ENCODE assay signal across 8 mouse cellular contexts in the genomic region with DNA sequence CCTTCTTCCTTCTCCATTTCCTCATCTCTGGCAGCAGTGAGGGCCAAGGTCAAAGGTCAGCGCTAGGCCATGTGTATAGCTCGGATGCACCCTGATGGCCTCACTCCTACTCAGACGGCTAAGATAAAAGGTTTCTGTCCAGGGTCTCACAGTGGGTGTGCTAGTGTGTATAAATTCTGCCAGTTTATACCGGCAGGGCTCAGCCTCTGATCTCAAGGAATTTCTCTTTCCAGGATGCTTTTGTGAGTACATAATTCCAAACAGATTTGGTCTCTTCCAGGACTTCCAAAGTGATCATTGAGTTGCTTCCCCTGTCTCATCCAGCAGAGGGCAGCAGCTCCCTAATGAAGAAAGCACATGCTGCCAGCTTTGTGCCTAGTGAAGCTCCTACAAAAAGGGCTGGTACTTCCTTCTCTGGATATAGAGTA. TPM values are rescaled to one million over a fixed set of nuclear protein-coding genes. Genes with fewer than 3 reads are reported as not detected.
DNase-seq lines count a peak whose midpoint lies in the region; ATAC-seq lines count a peak whose summit lies in the region.

No protein-coding gene starts in this region.

- no peak overlapping the region for H3K9ac ChIP-seq in liver, embryonic 12.5 days
- H3K9ac ChIP-seq in intestine, embryonic 15.5 days = no peak overlapping the region
- H3K9ac ChIP-seq in midbrain, embryonic 14.5 days (replicated peaks; ENCODE audit: low read length) = no peak overlapping the region

- no peaks in the 10 kb centered on the region for H3K9me3 ChIP-seq in liver, embryonic 12.5 days (replicated peaks)
- H3K9me3 ChIP-seq in intestine, embryonic 15.5 days = no peaks in the 10 kb centered on the region
- no peaks in the 10 kb centered on the region for H3K9me3 ChIP-seq in midbrain, embryonic 14.5 days (ENCODE audit: control insufficient read depth, low read length)

- peak; percentile 67 for DNase-seq in liver
- peak; percentile 85 to 88 for DNase-seq in cerebellum, postnatal 25 days
- DNase-seq in frontal cortex, postnatal 25 days (ENCODE audit: low spot score in 2 of 2) = peak; percentile 74 to 82
- peak; percentile 79 to 87 for DNase-seq in left cerebral cortex, postnatal 10 days (ENCODE audit: extremely low spot score in 1 of 2, low spot score in 2 of 2)
- peak; percentile 91 for DNase-seq in midbrain, embryonic 14.5 days
- DNase-seq in splenic B cell, adult 2 months (ENCODE audit: low read depth, low spot score) = peak; percentile 71

- H3K27ac ChIP-seq in liver, embryonic 12.5 days = no peak overlapping the region
- no peak overlapping the region for H3K27ac ChIP-seq in intestine, embryonic 15.5 days
- no peak overlapping the region for H3K27ac ChIP-seq in midbrain, embryonic 14.5 days (replicated peaks; ENCODE audit: low read depth, low read length)

- H3K27me3 ChIP-seq in liver, embryonic 12.5 days (replicated peaks) = no peaks in the 10 kb centered on the region
- H3K27me3 ChIP-seq in intestine, embryonic 15.5 days (replicated peaks) = no peaks in the 10 kb centered on the region
- no peaks in the 10 kb centered on the region for H3K27me3 ChIP-seq in midbrain, embryonic 14.5 days (ENCODE audit: control insufficient read depth, insufficient read depth, low read length)
- H3K27me3 ChIP-seq in splenic B cell, adult 2 months (ENCODE audit: control insufficient read depth, insufficient read depth, low read length, poor library complexity, severe bottlenecking) = no peaks in the 10 kb centered on the region

- H3K4me3 ChIP-seq in liver, embryonic 12.5 days = no peak overlapping the region
- H3K4me3 ChIP-seq in intestine, embryonic 15.5 days (replicated peaks) = no peak overlapping the region
- no peak overlapping the region for H3K4me3 ChIP-seq in midbrain, embryonic 14.5 days (replicated peaks; ENCODE audit: low read depth, low read length)

- peaks cover 21% of the 10 kb centered on the region for H3K4me1 ChIP-seq in liver, embryonic 12.5 days
- H3K4me1 ChIP-seq in intestine, embryonic 15.5 days (replicated peaks) = peaks cover 10% of the 10 kb centered on the region
- H3K4me1 ChIP-seq in midbrain, embryonic 14.5 days (ENCODE audit: control insufficient read depth, insufficient read depth, low read length) = peaks cover 21% of the 10 kb centered on the region

- intact Hi-C loops in left cerebral cortex, postnatal 10 days (cut with DNase I) = loop anchor here (5.0 kb wide), 1 partner anchor 82 kb away; no protein-coding TSS in a partner anchor

- no peak overlapping the region for H3K4me2 ChIP-seq in liver, embryonic 12.5 days
- H3K4me2 ChIP-seq in intestine, embryonic 15.5 days (replicated peaks) = no peak overlapping the region
- H3K4me2 ChIP-seq in midbrain, embryonic 14.5 days (ENCODE audit: low read length) = no peak overlapping the region

- ATAC-seq in liver, embryonic 12.5 days = no peak
- peak; percentile 43; the same call in 1 of the 2 replicates for ATAC-seq in intestine, embryonic 15.5 days
- peak; percentile 34; the same call in 1 of the 2 replicates for ATAC-seq in midbrain, embryonic 14.5 days (ENCODE audit: low FRiP score, low TSS enrichment)

- WGBS in liver, embryonic 12.5 days (ENCODE audit: insufficient replicate concordance) = 50% methylated on average over 4 of the region's 4 CpGs
- 36% methylated on average over 4 of the region's 4 CpGs for WGBS in intestine, embryonic 15.5 days
- 47% methylated on average over 4 of the region's 4 CpGs for WGBS in midbrain, embryonic 14.5 days

- H3K36me3 ChIP-seq in liver, embryonic 12.5 days = peaks cover 10% of the 10 kb centered on the region; the same call in 1 of the 2 replicates
- H3K36me3 ChIP-seq in intestine, embryonic 15.5 days = no peaks in the 10 kb centered on the region
- H3K36me3 ChIP-seq in midbrain, embryonic 14.5 days (ENCODE audit: control insufficient read depth, insufficient read depth, low read length) = peaks cover 12% of the 10 kb centered on the region
- H3K36me3 ChIP-seq in splenic B cell, adult 2 months (ENCODE audit: control insufficient read depth, insufficient read depth, low read length, poor library complexity, severe bottlenecking) = peaks cover 5% of the 10 kb centered on the region

RNA-seq across cellular contexts. Expression of a gene that starts 5.3 kb away (rescaled TPM):
- polyA plus RNA-seq in liver, embryonic 12.5 days (2016; fragmentation: Nextera tagmentation; extraction: Ambion mirVana) = 24.9 and 26.9 TPM in 2 replicates
- 28.7 and 32.0 TPM in 2 replicates for polyA plus RNA-seq in intestine, embryonic 15.5 days (2015; fragmentation: Nextera tagmentation; extraction: Ambion mirVana)
- total RNA-seq in left cerebral cortex, postnatal 10 days (2021) = 10 to 100 TPM; 92.2 to 92.6 TPM
- polyA plus RNA-seq in midbrain, embryonic 14.5 days (2014; fragmentation: Nextera tagmentation; extraction: Ambion mirVana) = 95.8 and 100 TPM in 2 replicates

RNA-seq across cellular contexts. Expression of a gene that starts 5.5 kb away (rescaled TPM):
- 3.7 and 4.3 TPM in 2 replicates for polyA plus RNA-seq in liver, embryonic 12.5 days (2016; fragmentation: Nextera tagmentation; extraction: Ambion mirVana)
- polyA plus RNA-seq in intestine, embryonic 15.5 days (2015; fragmentation: Nextera tagmentation; extraction: Ambion mirVana) = 10.7 and 12.9 TPM in 2 replicates
- total RNA-seq in left cerebral cortex, postnatal 10 days (2021) = 10 to 100 TPM; 31.2 to 32.1 TPM
- polyA plus RNA-seq in midbrain, embryonic 14.5 days (2014; fragmentation: Nextera tagmentation; extraction: Ambion mirVana) = 28.6 and 29.4 TPM in 2 replicates
